Comparison of ENCODE assay signal across 8 mouse cellular contexts in the genomic region with DNA sequence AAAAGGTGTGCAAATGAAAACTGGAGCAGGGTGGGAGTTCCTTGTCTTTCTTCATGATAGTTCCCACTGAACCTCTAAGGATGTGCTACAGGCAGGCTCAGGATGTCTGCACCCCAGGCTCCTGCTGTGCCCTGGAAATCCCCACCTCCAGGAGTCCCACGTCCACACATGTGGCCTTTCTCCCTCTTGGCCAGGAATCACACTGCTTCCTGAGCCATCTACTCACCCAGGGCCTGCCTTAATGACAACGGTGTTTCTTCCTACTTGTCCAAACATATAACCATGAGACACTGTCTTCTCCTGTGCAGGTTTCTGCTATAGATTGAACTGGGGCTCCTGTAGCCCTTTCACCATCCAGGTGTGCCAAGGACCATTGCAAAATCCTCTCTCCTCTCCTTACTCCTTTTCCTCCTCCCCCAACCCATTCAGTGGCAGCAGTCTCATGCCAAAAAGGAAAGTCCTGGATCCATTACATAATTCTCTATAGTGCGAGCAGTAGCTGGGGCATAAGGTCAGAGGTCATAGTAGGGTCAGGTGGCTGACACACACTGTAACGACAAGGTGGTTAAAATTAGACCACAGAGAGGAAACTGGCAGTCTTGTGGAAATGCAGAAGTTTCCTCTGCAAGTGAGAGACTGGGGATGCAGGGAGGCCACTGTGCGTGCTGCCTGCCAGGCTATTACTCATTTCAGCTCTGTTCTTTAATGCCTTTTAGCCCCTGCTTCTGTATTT. TPM values are rescaled to one million over a fixed set of nuclear protein-coding genes. Genes with fewer than 3 reads are reported as not detected.
DNase-seq lines count a peak whose midpoint lies in the region; ATAC-seq lines count a peak whose summit lies in the region.

No protein-coding gene starts in this region.

- no peak overlapping the region for H3K4me3 ChIP-seq in heart, embryonic 16.5 days (ENCODE audit: low read length)
- H3K4me3 ChIP-seq in liver, embryonic 16.5 days (ENCODE audit: low read depth, low read length) = no peak overlapping the region

- H3K27me3 ChIP-seq in heart, embryonic 16.5 days (ENCODE audit: control insufficient read depth, insufficient read depth, low read length) = no peaks in the 10 kb centered on the region
- H3K27me3 ChIP-seq in liver, embryonic 16.5 days (ENCODE audit: control insufficient read depth, insufficient read depth, low read depth, low read length) = no peaks in the 10 kb centered on the region

- 36% methylated on average over 5 of the region's 5 CpGs for WGBS in heart, embryonic 16.5 days
- WGBS in liver, embryonic 16.5 days (ENCODE audit: insufficient replicate concordance) = 26% methylated on average over 5 of the region's 5 CpGs

- no peaks in the 10 kb centered on the region for H3K9me3 ChIP-seq in heart, embryonic 16.5 days (replicated peaks; ENCODE audit: control insufficient read depth, low read length)
- no peaks in the 10 kb centered on the region for H3K9me3 ChIP-seq in liver, embryonic 16.5 days (replicated peaks; ENCODE audit: control insufficient read depth, low read length)

- H3K9ac ChIP-seq in heart, embryonic 16.5 days (ENCODE audit: low read length) = peak overlapping the region; percentile 10; the same call in 1 of the 2 replicates
- no peak overlapping the region for H3K9ac ChIP-seq in liver, embryonic 16.5 days (ENCODE audit: low read depth, low read length)

- H3K36me3 ChIP-seq in heart, embryonic 16.5 days (ENCODE audit: control insufficient read depth, insufficient read depth) = no peaks in the 10 kb centered on the region
- H3K36me3 ChIP-seq in liver, embryonic 16.5 days (ENCODE audit: control insufficient read depth, insufficient read depth) = no peaks in the 10 kb centered on the region

- DNase-seq in A20 (ENCODE audit: low read depth, low spot score) (peak; percentile 79), R1 (ENCODE audit: low read depth, low spot score) (peak; percentile 25)
- DNase-seq in frontal cortex, postnatal 10 days (ENCODE audit: low spot score in 2 of 2) = no peak
- DNase-seq in layer of hippocampus, adult 9-10 months (ENCODE audit: low spot score) = no peak
- DNase-seq in thymus, adult 18-20 months = no peak
- DNase-seq in layer of hippocampus, postnatal 10 days (ENCODE audit: low spot score in 2 of 2) = no peak

- ATAC-seq in heart, embryonic 16.5 days (replicated peaks; ENCODE audit: extremely low read depth, insufficient read depth, low FRiP score) = no peak
- peak; percentile 47 for ATAC-seq in liver, embryonic 16.5 days (ENCODE audit: low read depth)

- H3K4me2 ChIP-seq in heart, embryonic 16.5 days (ENCODE audit: low read depth, low read length) = no peak overlapping the region
- H3K4me2 ChIP-seq in liver, embryonic 16.5 days (ENCODE audit: low read depth, low read length) = no peak overlapping the region; the same call in 1 of the 2 replicates

- H3K4me1 ChIP-seq in heart, embryonic 16.5 days (ENCODE audit: control insufficient read depth, insufficient read depth, low read length) = peaks cover 58% of the 10 kb centered on the region
- H3K4me1 ChIP-seq in liver, embryonic 16.5 days (ENCODE audit: control insufficient read depth, low read depth, low read length) = peaks cover 30% of the 10 kb centered on the region

- peak overlapping the region; percentile 67 for H3K27ac ChIP-seq in heart, embryonic 16.5 days (ENCODE audit: low read length)
- no peak overlapping the region for H3K27ac ChIP-seq in liver, embryonic 16.5 days (ENCODE audit: low read length)

RNA-seq across cellular contexts. Expression of a gene that starts 32.5 kb away (rescaled TPM):
- polyA plus RNA-seq in heart, embryonic 16.5 days (2015; fragmentation: Nextera tagmentation; extraction: Ambion mirVana) = 7.1 and 9.8 TPM in 2 replicates
- polyA plus RNA-seq in liver, embryonic 16.5 days (2015; fragmentation: Nextera tagmentation; extraction: Ambion mirVana) = 0.44 and 1.0 TPM in 2 replicates
- 1 to 10 TPM; 3.3 to 6.1 TPM for total RNA-seq in layer of hippocampus, postnatal 10 days (2021)

RNA-seq across cellular contexts. Expression of a gene that starts 41.8 kb away (rescaled TPM):
- 18.4 and 18.7 TPM in 2 replicates for polyA plus RNA-seq in heart, embryonic 16.5 days (2015; fragmentation: Nextera tagmentation; extraction: Ambion mirVana)
- polyA plus RNA-seq in liver, embryonic 16.5 days (2015; fragmentation: Nextera tagmentation; extraction: Ambion mirVana) = 8.7 and 9.6 TPM in 2 replicates
- total RNA-seq in layer of hippocampus, postnatal 10 days (2021) = 10 to 100 TPM; 10.1 to 11.1 TPM

RNA-seq across cellular contexts. Expression of a gene that starts 54.2 kb away (rescaled TPM):
- polyA plus RNA-seq in heart, embryonic 16.5 days (2015; fragmentation: Nextera tagmentation; extraction: Ambion mirVana) = 19.7 and 21.0 TPM in 2 replicates
- 9.1 and 10.6 TPM in 2 replicates for polyA plus RNA-seq in liver, embryonic 16.5 days (2015; fragmentation: Nextera tagmentation; extraction: Ambion mirVana)
- 10 to 100 TPM; 20.8 to 21.1 TPM for total RNA-seq in layer of hippocampus, postnatal 10 days (2021)

RNA-seq across cellular contexts. Expression of a gene that starts 56.8 kb away (rescaled TPM):
- 12.4 and 13.1 TPM in 2 replicates for polyA plus RNA-seq in heart, embryonic 16.5 days (2015; fragmentation: Nextera tagmentation; extraction: Ambion mirVana)
- 0.44 and 0.48 TPM in 2 replicates for polyA plus RNA-seq in liver, embryonic 16.5 days (2015; fragmentation: Nextera tagmentation; extraction: Ambion mirVana)
- 10 to 100 TPM; 54.5 to 58.5 TPM for total RNA-seq in layer of hippocampus, postnatal 10 days (2021)

Comparison
In these comparisons a context has a peak if more than half of its experiments do, and no peak if none do; other contexts are left out.
1. DNase-seq: peak in A20 (single experiment) and R1 (single experiment); none in frontal cortex, postnatal 10 days (0 of 2), layer of hippocampus, adult 9-10 months (single experiment), thymus, adult 18-20 months (0 of 2) and layer of hippocampus, postnatal 10 days (0 of 2).